Mouse (Mus musculus) neural tube, embryonic 14.5 days (tissue): ENCODE results near the gene Ptges3l. TPM values are rescaled to one million over a fixed set of nuclear protein-coding genes. Genes with fewer than 3 reads are reported as not detected.

Source experiments
- ATAC-seq: fragments of 200-750 bp; cut with Nextera tagmentation; 2 replicates; pipeline ENCODE4 v1.8.0; 2017; ENCODE audit warnings: low read depth, mild to moderate bottlenecking, moderate TSS enrichment, moderate library complexity
- H3K27ac ChIP-seq: fragments of 300-500 bp; sonication (generic); 2 replicates; pipeline ENCODE4 v1.5.1; 2014; ENCODE audit warnings: low read depth, mild to moderate bottlenecking, control low read depth, low read length, moderate library complexity, mixed read lengths
- H3K27me3 ChIP-seq: fragments of 300-500 bp; sonication (generic); 2 replicates; pipeline ENCODE4 v1.6.1; 2014; ENCODE audit warnings: low read length; ENCODE audit not compliant: control insufficient read depth, insufficient read depth
- H3K36me3 ChIP-seq: fragments of 300-500 bp; sonication (generic); 2 replicates; pipeline ENCODE4 v1.6.1; 2014; ENCODE audit warnings: low read length, mixed read lengths; ENCODE audit not compliant: control insufficient read depth, insufficient read depth
- H3K4me1 ChIP-seq: fragments of 300-500 bp; sonication (generic); 2 replicates; pipeline ENCODE4 v1.6.1; 2014; ENCODE audit warnings: low read length; ENCODE audit not compliant: control insufficient read depth, insufficient read depth
- H3K4me2 ChIP-seq: fragments of 300-500 bp; sonication (generic); 2 replicates; pipeline ENCODE4 v1.6.1; 2014; ENCODE audit warnings: mild to moderate bottlenecking, low read depth, low read length, control low read depth
- H3K4me3 ChIP-seq: fragments of 300-500 bp; sonication (generic); 2 replicates; pipeline ENCODE4 v1.5.1; 2014; ENCODE audit warnings: low read depth, low read length, control low read depth, mixed read lengths
- H3K9ac ChIP-seq: fragments of 300-500 bp; sonication (generic); replicated peaks from 2 replicates; pipeline ENCODE4 v1.6.1; 2014; ENCODE audit warnings: low read depth, mild to moderate bottlenecking, control low read depth, low read length, mixed read lengths
- H3K9me3 ChIP-seq: fragments of 300-500 bp; sonication (generic); 2 replicates; pipeline ENCODE4 v1.6.1; 2016; ENCODE audit warnings: low read length; ENCODE audit not compliant: control insufficient read depth
- WGBS: fragments of 180-500 bp; shearing (Covaris S2); extraction: QIAGEN DNeasy Blood & Tissue Kit; methylation state at CpG from one replicate; pipeline ENCODE4 v1.1.7; 2014; 5-methylcytosine and 5-hydroxymethylcytosine counted together
- microRNA-seq: library from miRNA; unstranded; fragments of <30 nt; microRNA quantifications from one replicate; pipeline ENCODE4, GENCODE M21; 2016
- polyA plus RNA-seq: library from polyadenylated mRNA; unstranded; fragments of >200 nt; fragmentation: Nextera tagmentation; extraction: Ambion mirVana; gene quantifications from 2 replicates; pipeline ENCODE4 v1.2.1, GENCODE M21; 2014

Gene Ptges3l
- polyA plus RNA-seq, 1 experiment from 2014 or later = 1.8 TPM

GRCm38 (mm10) chr11:101370141-101370540 is 55.0 kb downstream of the Ptges3l start:
- Histone ChIP-seq H3K9me3 (no peaks in the 10 kb centered on the region), H3K4me2 (no peak overlapping the region), H3K27me3 (no peaks in the 10 kb centered on the region), H3K4me1 (no peaks in the 10 kb centered on the region), H3K27ac (no peak overlapping the region), H3K9ac (no peak overlapping the region), H3K4me3 (no peak overlapping the region), H3K36me3 (no peaks in the 10 kb centered on the region)
- ATAC-seq = no peak
- WGBS = 80% methylated on average over 5 of the region's 5 CpGs

Small RNA genes within 50 kb of the gene (microRNA-seq; reads per million reads assigned to microRNA genes)
- gene Mir6929 = not detected

Other genes starting within 250 kb of the Ptges3l start
- 0.12 and 0.30 TPM in 2 replicates for gene Ccr10, start 249.9 kb downstream of the Ptges3l start, polyA plus RNA-seq
- gene Ezh1, start 198.9 kb downstream of the Ptges3l start, polyA plus RNA-seq = 28.4 and 30.7 TPM in 2 replicates
- gene Ramp2, start 179.3 kb downstream of the Ptges3l start, polyA plus RNA-seq = 63.1 and 103 TPM in 2 replicates
- gene Vps25, start 171.6 kb downstream of the Ptges3l start, polyA plus RNA-seq = 121 and 134 TPM in 2 replicates
- 4.2 and 5.9 TPM in 2 replicates for gene Wnk4, start 164.8 kb downstream of the Ptges3l start, polyA plus RNA-seq
- gene Cntd1, start 146.3 kb downstream of the Ptges3l start, polyA plus RNA-seq = 0.75 and 0.86 TPM in 2 replicates
- 242 and 258 TPM in 2 replicates for gene Coa3, start 146.2 kb downstream of the Ptges3l start, polyA plus RNA-seq
- 178 and 182 TPM in 2 replicates for gene Becn1, start 123.0 kb downstream of the Ptges3l start, polyA plus RNA-seq
- gene Psme3, start 109.1 kb downstream of the Ptges3l start, polyA plus RNA-seq = 73.3 and 88.3 TPM in 2 replicates
- 1.7 and 2.0 TPM in 2 replicates for gene Aoc2, start 100.3 kb downstream of the Ptges3l start, polyA plus RNA-seq
- 0.10 TPM in 1 of 2 replicates, not detected in the other for gene Aoc3, start 94.7 kb downstream of the Ptges3l start, polyA plus RNA-seq
- not detected in 2 replicates for gene G6pc, start 57.8 kb downstream of the Ptges3l start, polyA plus RNA-seq
- 89.5 and 100 TPM in 2 replicates for gene Aarsd1, start 7.7 kb downstream of the Ptges3l start, polyA plus RNA-seq
- gene Gm27029, start 537 bp downstream of the Ptges3l start, polyA plus RNA-seq = 8.1 and 8.9 TPM in 2 replicates
- 20.4 and 24.1 TPM in 2 replicates for gene Rundc1, start 248 bp downstream of the Ptges3l start, polyA plus RNA-seq
- gene Rpl27, start 17.0 kb upstream of the Ptges3l start, polyA plus RNA-seq = 257 and 271 TPM in 2 replicates
- 1.4 and 2.0 TPM in 2 replicates for gene Ifi35, start 23.1 kb upstream of the Ptges3l start, polyA plus RNA-seq
- 37.9 and 61.8 TPM in 2 replicates for gene Rnd2, start 39.7 kb upstream of the Ptges3l start, polyA plus RNA-seq
- 67.4 and 90.8 TPM in 2 replicates for gene Vat1, start 40.9 kb upstream of the Ptges3l start, polyA plus RNA-seq
- gene Brca1, start 126.6 kb upstream of the Ptges3l start, polyA plus RNA-seq = 1.6 and 1.9 TPM in 2 replicates
- gene Nbr1, start 126.8 kb upstream of the Ptges3l start, polyA plus RNA-seq = 85.8 and 111 TPM in 2 replicates
- 3.6 and 3.9 TPM in 2 replicates for gene Tmem106a, start 156.9 kb upstream of the Ptges3l start, polyA plus RNA-seq
- gene Gm11634, start 173.9 kb upstream of the Ptges3l start, polyA plus RNA-seq = not detected in 2 replicates
- gene Rdm1, start 201.9 kb upstream of the Ptges3l start, polyA plus RNA-seq = 9.4 and 11.1 TPM in 2 replicates
- gene Arl4d, start 240.2 kb upstream of the Ptges3l start, polyA plus RNA-seq = 6.0 and 7.5 TPM in 2 replicates